Mouse (Mus musculus): ENCODE measurements around the gene Trrap. TPM values are rescaled to one million over a fixed set of nuclear protein-coding genes. Genes with fewer than 3 reads are reported as not detected.

Gene Trrap
- polyA plus RNA-seq, 1 experiment from 2014 or later = 29.3 TPM

GRCm38 (mm10) chr5:144870782-144871181 is 103.2 kb downstream of the Trrap start:
- Histone ChIP-seq H3K27ac (no peak overlapping the region), H3K79me2 (ENCODE audit: inconsistent target) (no peaks in the 10 kb centered on the region), H3K36me3 (ENCODE audit: inconsistent target) (no peaks in the 10 kb centered on the region), H3K4me3 (ENCODE audit: inconsistent target) (no peak overlapping the region)
- WGBS (ENCODE audit: missing documents) = 17% methylated on average over 7 of the region's 7 CpGs

GRCm38 (mm10) chr5:144871775-144872174 is 104.2 kb downstream of the Trrap start:
- Histone ChIP-seq H3K27ac (no peak overlapping the region), H3K4me3 (ENCODE audit: inconsistent target) (no peak overlapping the region), H3K79me2 (ENCODE audit: inconsistent target) (no peaks in the 10 kb centered on the region), H3K36me3 (ENCODE audit: inconsistent target) (no peaks in the 10 kb centered on the region)
- WGBS (ENCODE audit: missing documents) = 100% methylated on average over 1 of the region's 1 CpGs

- no peak overlapping the region for H3K4me3 ChIP-seq (ENCODE audit: inconsistent target)
- H3K36me3 ChIP-seq (ENCODE audit: inconsistent target) = no peaks in the 10 kb centered on the region
- no peaks in the 10 kb centered on the region for H3K79me2 ChIP-seq (ENCODE audit: inconsistent target)
- WGBS (ENCODE audit: missing documents) = 98% methylated on average over 5 of the region's 5 CpGs
- no peak overlapping the region for H3K27ac ChIP-seq
Observed at GRCm38 (mm10) chr5:144872326-144872725, 104.8 kb downstream of the Trrap start.

GRCm38 (mm10) chr5:144872867-144873266 is 105.3 kb downstream of the Trrap start:
- H3K79me2 ChIP-seq (ENCODE audit: inconsistent target) = no peaks in the 10 kb centered on the region
- no peaks in the 10 kb centered on the region for H3K36me3 ChIP-seq (ENCODE audit: inconsistent target)
- no peak overlapping the region for H3K4me3 ChIP-seq (ENCODE audit: inconsistent target)
- H3K27ac ChIP-seq = no peak overlapping the region
- WGBS (ENCODE audit: missing documents) = 83% methylated on average over 3 of the region's 3 CpGs

- H3K4me3 ChIP-seq (ENCODE audit: inconsistent target) = no peak overlapping the region
- no peak overlapping the region for H3K27ac ChIP-seq
- no peaks in the 10 kb centered on the region for H3K79me2 ChIP-seq (ENCODE audit: inconsistent target)
- 98% methylated on average over 6 of the region's 6 CpGs for WGBS (ENCODE audit: missing documents)
- peaks cover 4% of the 10 kb centered on the region; the same call in 1 of the 2 replicates for H3K36me3 ChIP-seq (ENCODE audit: inconsistent target)
Observed at GRCm38 (mm10) chr5:144875227-144875626, 107.7 kb downstream of the Trrap start.

GRCm38 (mm10) chr5:144875892-144876291 is 108.4 kb downstream of the Trrap start:
- H3K27ac ChIP-seq = no peak overlapping the region
- peaks cover 9% of the 10 kb centered on the region; the same call in 1 of the 2 replicates for H3K36me3 ChIP-seq (ENCODE audit: inconsistent target)
- H3K79me2 ChIP-seq (ENCODE audit: inconsistent target) = no peaks in the 10 kb centered on the region
- 11% methylated on average over 13 of the region's 13 CpGs for WGBS (ENCODE audit: missing documents)
- H3K4me3 ChIP-seq (ENCODE audit: inconsistent target) = no peak overlapping the region

GRCm38 (mm10) chr5:144877021-144877420 is 109.5 kb downstream of the Trrap start:
- Histone ChIP-seq H3K36me3 (ENCODE audit: inconsistent target) (peaks cover 20% of the 10 kb centered on the region; the same call in 1 of the 2 replicates), H3K79me2 (ENCODE audit: inconsistent target) (no peaks in the 10 kb centered on the region), H3K4me3 (ENCODE audit: inconsistent target) (no peak overlapping the region), H3K27ac (no peak overlapping the region)
- WGBS (ENCODE audit: missing documents) = 97% methylated on average over 14 of the region's 15 CpGs

GRCm38 (mm10) chr5:144881670-144882399 is 114.3 kb downstream of the Trrap start:
- Histone ChIP-seq H3K36me3 (ENCODE audit: inconsistent target) (peaks cover 59% of the 10 kb centered on the region; the same call in 1 of the 2 replicates), H3K27ac (no peak overlapping the region), H3K79me2 (ENCODE audit: inconsistent target) (no peaks in the 10 kb centered on the region), H3K4me3 (ENCODE audit: inconsistent target) (no peak overlapping the region)
- WGBS (ENCODE audit: missing documents) = 94% methylated on average over 14 of the region's 14 CpGs

- Histone ChIP-seq H3K79me2 (ENCODE audit: inconsistent target) (no peaks in the 10 kb centered on the region), H3K4me3 (ENCODE audit: inconsistent target) (no peak overlapping the region), H3K36me3 (ENCODE audit: inconsistent target) (peaks cover 74% of the 10 kb centered on the region; the same call in 1 of the 2 replicates), H3K27ac (no peak overlapping the region)
- 92% methylated on average over 13 of the region's 13 CpGs for WGBS (ENCODE audit: missing documents)
Observed at GRCm38 (mm10) chr5:144884629-144885217, 117.2 kb downstream of the Trrap start.

GRCm38 (mm10) chr5:144885968-144886650 is 118.6 kb downstream of the Trrap start:
- H3K4me3 ChIP-seq (ENCODE audit: inconsistent target) = no peak overlapping the region
- H3K79me2 ChIP-seq (ENCODE audit: inconsistent target) = no peaks in the 10 kb centered on the region
- no peak overlapping the region for H3K27ac ChIP-seq
- peaks cover 67% of the 10 kb centered on the region; the same call in 1 of the 2 replicates for H3K36me3 ChIP-seq (ENCODE audit: inconsistent target)
- WGBS (ENCODE audit: missing documents) = 92% methylated on average over 9 of the region's 9 CpGs

GRCm38 (mm10) chr5:144891276-144891675 is 123.7 kb downstream of the Trrap start:
- Histone ChIP-seq H3K27ac (no peak overlapping the region), H3K36me3 (ENCODE audit: inconsistent target) (peaks cover 45% of the 10 kb centered on the region; the same call in 1 of the 2 replicates)

GRCm38 (mm10) chr5:144897881-144898280 is 130.3 kb downstream of the Trrap start:
- no peak overlapping the region for H3K4me3 ChIP-seq (ENCODE audit: inconsistent target)
- H3K27ac ChIP-seq = no peak overlapping the region
- no peaks in the 10 kb centered on the region for H3K79me2 ChIP-seq (ENCODE audit: inconsistent target)
- 88% methylated on average over 7 of the region's 7 CpGs for WGBS (ENCODE audit: missing documents)
- peaks cover 37% of the 10 kb centered on the region for H3K36me3 ChIP-seq (ENCODE audit: inconsistent target)

More at GRCm38 (mm10) chr5:144891276-144891675, 123.7 kb downstream of the Trrap start:
- Histone ChIP-seq H3K79me2 (ENCODE audit: inconsistent target) (no peaks in the 10 kb centered on the region), H3K4me3 (ENCODE audit: inconsistent target) (no peak overlapping the region)
- 88% methylated on average over 11 of the region's 11 CpGs for WGBS (ENCODE audit: missing documents)

- WGBS (ENCODE audit: missing documents) = 86% methylated on average over 7 of the region's 7 CpGs
- peaks cover 33% of the 10 kb centered on the region for H3K36me3 ChIP-seq (ENCODE audit: inconsistent target)
Observed at GRCm38 (mm10) chr5:144898448-144899052, 131.0 kb downstream of the Trrap start.

GRCm38 (mm10) chr5:144901035-144901434 is 133.5 kb downstream of the Trrap start:
- H3K36me3 ChIP-seq (ENCODE audit: inconsistent target) = peaks cover 21% of the 10 kb centered on the region
- H3K27ac ChIP-seq = no peak overlapping the region
- H3K4me3 ChIP-seq (ENCODE audit: inconsistent target) = no peak overlapping the region
- peaks cover 1% of the 10 kb centered on the region; the same call in 1 of the 2 replicates for H3K79me2 ChIP-seq (ENCODE audit: inconsistent target)
- 98% methylated on average over 7 of the region's 7 CpGs for WGBS (ENCODE audit: missing documents)

More at GRCm38 (mm10) chr5:144898448-144899052, 131.0 kb downstream of the Trrap start:
- Histone ChIP-seq H3K79me2 (ENCODE audit: inconsistent target) (no peaks in the 10 kb centered on the region), H3K4me3 (ENCODE audit: inconsistent target) (no peak overlapping the region), H3K27ac (no peak overlapping the region)

Data from macrophage (primary cell).